Mouse (Mus musculus) MN1 (cell line): ENCODE results near the gene Fmnl2.
A peak's percentile ranks its signal among the peaks of the same experiment; 100 is the strongest.

Experiments
- DNase-seq: peaks from one replicate; pipeline ENCODE4 v3.0.0-alpha.2; 2016; ENCODE audit warnings: low spot score

The Fmnl2 gene

GRCm38 (mm10) chr2:53047031-53047430 lies 189.4 kb downstream of the Fmnl2 start:
- DNase-seq = no peak

DNA sequence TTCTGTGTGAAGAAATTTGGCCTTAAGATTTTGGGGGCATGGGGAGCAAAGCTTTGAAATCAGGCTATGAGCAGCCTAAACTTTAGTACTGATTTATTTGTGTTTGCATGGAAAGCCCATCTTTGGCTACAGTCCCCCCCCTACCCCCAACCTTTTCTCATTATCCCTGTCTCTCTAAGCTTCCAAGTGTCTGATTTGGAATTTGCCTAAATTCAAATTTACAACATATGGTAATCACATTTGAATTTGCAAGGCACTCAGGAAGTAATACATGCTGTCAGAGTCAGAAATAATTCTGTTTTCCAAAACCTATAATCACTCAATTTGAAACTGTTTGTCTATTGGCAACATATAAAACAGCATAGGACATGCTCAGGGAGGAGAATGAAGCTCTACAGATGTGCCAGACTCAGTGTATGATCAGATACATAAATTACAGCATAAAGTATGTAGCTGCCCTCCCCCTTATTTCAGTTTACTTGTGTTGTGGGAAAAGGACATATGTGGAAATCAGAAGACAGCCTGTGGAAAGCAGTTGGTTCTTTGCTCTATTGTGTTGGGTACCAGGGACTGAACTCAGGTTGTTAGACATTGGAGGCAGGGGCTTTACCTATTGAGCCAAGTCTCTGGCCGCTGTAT lies 190.2 kb downstream of the Fmnl2 start:
- DNase-seq = no peak

DNA sequence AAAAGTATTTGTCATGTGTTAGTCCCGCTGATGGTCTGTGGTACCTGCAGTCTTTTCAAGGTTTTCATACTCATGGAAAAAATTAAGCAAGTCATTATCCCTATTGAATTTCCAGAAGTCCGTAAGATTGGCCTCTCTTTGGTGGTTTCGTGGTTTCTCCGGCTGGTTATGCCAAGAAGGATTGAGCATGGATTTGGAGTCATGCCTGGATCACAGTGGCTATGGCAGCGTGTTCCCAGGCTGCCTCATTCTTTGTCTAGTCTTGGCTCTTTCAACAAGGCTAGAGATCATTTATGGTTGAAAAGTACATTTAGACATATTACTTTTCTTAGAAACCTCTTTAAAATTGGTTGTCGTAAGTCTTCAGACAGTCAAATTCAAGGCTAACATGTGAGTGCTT lies 192.7 kb downstream of the Fmnl2 start:
- DNase-seq = no peak

DNA sequence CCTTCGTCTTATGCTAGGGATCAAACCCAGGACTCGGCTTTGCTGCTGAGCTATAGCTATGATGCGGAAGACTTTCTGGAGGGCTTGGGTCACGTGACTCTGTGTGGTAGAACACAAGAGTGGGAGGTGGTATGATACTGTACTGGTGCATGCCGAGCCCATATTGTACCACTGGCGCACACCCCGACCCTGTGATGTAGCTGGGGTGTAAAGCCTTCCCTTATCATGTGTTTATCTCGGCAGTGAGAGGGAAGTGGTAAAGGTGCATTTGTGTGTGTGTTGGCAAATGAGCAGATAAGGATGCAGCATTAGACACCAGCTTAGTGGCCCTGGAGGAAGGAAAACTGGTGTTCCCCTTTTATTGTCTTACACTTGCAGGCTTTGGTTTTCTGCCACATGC lies 193.8 kb downstream of the Fmnl2 start:
- no peak for DNase-seq

DNA sequence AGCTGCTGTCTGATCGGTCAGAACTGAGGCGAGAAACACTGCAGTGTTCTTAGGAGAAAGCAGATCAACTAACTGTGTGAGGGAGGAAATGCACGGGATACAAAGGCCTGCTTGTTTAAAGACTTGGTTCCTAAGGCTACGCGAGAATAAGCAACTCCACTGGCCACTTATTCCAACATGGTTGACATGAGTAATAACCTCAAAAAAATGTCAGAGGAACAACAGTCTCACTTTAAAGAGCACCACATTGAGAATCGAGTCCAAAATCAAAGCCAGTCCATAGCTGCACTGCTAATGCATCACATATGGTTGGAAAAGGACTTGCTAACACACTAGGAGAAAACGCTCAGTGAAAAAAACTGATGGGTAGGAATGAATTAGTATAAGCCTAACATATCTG lies 196.1 kb downstream of the Fmnl2 start:
- DNase-seq = no peak

DNA sequence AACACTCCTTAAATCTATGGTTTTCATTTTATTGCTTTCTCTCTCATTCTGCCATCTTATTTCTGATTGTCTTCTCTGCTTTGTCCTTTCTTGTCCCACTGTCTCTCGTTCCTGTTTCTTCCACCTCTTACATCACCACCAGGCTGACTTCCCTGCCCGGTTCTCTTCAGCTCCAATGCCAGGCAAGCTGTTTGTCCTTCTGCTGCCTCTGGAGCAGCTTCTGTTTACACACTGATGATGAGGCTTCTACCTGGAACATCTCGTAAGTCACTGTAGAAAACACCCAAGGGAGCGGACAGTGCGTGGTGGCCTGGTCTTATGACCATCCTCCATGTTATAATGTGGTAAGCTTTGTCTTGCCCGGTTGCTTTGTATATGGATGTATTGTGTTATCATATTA lies 198.9 kb downstream of the Fmnl2 start:
- DNase-seq = no peak

GRCm38 (mm10) chr2:53057291-53057690 lies 199.6 kb downstream of the Fmnl2 start:
- no peak for DNase-seq

- DNase-seq = no peak
Observed at GRCm38 (mm10) chr2:53061363-53062000, 203.8 kb downstream of the Fmnl2 start.

DNA sequence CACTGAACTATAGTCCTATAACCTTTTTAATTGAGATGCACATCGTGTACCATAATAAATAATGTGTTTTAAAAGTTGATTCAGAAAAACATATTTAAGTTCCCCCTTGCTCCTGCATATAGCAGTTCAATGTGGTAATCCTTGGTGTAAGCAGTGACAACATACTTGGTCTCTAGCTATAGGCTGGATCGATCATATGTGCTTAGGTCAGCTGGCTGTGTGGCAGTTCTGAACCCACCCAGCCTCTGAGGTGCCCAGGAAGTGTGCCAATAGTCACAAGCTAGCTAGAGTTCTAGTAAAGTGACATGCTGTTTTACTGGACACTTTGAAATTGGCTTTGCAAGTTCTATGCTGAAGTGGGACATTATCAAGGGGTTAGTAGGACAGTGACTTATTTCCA lies 209.3 kb downstream of the Fmnl2 start:
- no peak for DNase-seq

DNA sequence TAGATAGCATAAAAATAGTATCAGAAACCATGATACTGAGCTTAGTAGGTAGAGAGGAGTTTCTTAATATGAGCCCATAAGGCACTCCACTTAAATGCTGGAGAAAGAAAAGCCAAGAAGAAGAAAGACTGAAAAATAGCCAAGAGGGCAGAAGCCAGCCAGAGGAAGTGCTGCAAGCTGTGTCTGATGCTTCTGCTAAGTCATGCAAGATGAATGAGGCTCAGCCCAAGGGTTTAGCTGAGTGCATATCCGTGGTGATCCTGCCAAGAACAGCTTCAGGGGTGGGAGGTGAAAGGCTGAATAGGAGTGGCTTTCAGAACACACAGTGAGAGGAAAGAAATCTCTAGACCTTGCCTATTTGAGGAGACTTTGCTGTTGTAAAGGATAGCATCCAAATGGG lies 212.9 kb downstream of the Fmnl2 start:
- no peak for DNase-seq

DNA sequence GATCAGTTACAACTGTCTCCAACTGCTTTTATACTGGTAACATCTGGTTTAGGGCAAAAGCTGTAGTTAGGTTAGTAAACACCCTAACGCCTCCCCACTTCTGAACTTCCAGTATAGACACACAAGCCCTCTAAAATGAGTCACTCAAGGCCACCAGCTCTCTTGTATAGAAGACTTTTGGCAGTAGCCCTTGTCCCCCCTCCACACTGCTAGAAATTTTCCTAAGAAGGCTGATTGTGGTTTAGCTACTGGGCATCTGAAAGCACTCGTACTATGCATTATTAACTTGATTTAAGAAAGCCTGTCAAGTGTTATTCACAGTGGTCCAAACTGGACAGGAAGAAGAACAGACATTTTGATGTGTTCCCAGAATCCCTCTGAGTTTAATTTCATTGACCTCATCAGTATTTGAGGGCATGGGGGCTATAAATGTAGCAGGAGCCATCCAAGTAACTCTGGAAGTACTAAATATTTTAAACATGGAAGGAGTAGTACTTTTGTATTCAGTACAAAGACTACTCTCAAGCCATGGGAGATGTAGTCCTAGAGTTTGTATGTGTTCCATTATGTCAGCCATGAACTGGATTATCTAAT lies 222.1 kb downstream of the Fmnl2 start:
- no peak for DNase-seq

DNA sequence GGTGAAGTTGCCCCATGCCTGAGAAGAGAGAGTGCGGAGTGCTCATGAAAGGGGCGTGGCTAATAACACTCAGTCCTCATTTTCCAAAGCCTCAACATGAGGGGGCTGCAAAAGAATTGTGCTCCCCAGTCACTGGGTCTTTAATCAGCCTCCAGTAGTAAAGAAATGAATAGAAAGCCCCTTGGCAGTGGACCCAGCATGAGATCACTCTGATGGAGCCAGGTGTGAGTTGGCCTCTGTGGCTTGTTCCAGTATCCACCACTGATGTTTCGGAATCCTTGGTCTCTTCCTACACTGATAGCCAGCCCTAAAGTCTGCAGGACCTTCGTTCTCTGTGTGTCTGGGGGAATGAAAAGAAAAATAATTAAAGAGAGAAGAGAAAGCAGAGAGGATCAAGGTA lies 224.4 kb downstream of the Fmnl2 start:
- DNase-seq = no peak

DNA sequence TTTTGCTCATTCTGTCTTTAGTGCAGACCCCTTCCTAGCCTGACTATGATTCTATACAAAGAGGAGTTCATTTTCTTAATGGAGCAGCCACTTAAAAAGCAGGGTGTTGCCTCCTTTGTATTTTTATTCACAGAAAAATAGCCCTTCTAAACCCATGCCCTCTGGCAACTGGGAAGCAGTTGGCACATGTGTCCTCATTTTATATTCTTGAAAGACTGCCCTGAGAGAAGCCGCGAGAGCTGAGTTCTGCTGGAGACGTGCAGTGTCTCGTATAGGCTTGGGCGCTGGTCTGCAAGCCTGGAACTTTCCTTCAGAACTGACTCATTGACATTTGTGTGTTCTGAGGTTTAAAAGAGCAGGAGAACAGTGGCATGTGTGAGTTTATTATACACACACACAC lies 224.8 kb downstream of the Fmnl2 start:
- DNase-seq = no peak

DNA sequence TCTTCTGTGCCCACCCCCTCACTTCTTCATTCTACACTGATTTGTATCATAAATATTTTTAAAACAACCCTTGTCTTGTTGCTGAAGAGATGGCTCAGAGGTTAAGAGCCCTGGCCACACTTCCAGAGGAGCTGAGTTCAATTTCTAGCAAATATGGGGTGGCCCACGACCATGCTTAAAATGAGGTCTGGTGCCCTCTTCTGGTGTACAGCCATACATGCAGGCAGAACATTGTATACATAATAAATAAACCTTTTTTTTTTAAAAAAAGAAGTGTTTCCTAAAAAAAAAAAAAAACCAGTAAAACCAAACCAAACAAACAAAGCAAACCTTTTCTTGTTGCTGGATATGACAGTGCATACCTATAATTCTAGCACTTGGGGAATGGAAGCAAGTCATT lies 225.6 kb downstream of the Fmnl2 start:
- DNase-seq = no peak

DNA sequence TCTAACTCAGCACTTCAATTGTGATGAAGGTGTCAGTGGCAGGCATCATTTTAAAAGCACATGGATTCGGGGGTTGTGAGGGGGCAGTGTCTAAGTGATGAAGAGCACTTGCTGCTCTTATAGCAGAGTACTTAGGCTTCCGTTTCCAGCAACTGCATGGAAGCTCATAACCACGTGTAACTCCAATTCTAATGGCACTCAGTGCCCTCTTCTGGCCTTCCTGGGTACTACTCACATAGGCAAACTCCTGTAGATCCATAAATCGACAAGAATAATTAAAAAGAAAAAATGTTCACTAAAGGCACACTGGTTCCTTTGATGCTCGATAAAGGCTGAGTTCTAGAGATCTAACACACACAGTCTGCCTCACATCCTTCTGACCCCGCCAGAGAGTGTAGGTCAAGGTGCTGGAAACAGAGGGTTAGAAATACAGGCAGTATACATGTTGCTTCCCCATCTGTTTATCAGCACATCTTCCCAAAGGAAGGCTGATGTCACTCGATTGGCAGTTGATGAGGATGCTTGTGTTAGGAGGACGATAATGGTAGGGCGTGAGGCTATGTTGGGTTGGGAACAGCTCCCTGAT lies 228.1 kb downstream of the Fmnl2 start:
- peak; percentile 64 for DNase-seq

DNA sequence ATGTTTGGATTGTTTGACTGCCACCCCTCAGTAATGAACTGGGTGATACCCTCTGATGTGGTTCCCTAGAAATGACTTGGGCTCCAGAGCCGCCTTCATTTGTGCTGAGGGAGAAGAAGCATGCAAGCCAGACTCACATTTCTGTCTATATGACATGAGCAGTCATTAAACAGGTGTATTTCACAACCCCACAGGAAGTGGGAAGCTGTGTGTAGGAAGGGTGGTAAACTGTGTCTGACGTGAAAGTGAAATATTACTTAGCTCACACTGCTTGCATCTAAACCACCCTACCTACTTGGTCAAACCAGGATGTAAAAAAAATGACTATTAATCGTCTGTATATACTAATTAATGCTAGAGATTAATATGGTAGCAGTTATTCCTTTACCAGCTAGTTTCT lies 231.1 kb downstream of the Fmnl2 start:
- no peak for DNase-seq

DNA sequence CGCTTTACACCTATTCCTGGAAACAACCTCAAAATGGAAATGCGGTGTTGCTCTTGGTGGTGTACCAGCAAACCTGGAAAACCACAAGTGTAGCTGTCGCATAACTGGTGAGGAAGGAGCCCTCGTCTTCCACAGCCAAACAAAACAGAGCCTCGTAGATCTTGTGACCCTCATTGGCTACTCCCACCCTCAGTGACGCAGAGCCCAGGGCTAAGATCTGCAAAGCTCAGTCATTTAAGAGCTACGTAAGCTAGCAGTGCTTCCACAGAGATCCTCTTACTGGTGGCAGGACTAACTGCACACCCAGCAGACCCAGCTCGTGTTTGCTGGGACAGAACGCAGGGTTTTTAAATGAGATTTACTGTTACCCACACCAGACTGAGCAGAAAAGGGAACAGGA lies 237.4 kb downstream of the Fmnl2 start:
- DNase-seq = no peak

DNA sequence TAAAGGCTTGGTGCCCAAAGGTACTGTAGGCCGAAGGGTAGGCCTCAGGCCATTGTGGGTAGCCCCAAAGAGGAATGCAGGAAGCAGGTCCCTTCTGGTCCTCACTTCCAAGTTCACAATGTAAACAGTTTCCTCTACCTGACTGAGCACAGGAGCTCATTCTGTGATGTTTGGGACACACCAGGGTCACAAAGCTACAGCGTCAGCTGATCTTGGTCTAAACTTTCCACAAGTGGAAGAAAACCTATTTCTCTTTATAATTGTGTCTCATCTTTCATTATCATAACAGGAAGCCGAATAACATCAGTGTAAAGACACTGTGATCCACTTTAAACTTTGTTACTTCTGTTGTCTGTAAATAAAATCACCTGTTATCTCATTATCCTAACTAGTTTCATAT lies 237.8 kb downstream of the Fmnl2 start:
- DNase-seq = no peak

DNA sequence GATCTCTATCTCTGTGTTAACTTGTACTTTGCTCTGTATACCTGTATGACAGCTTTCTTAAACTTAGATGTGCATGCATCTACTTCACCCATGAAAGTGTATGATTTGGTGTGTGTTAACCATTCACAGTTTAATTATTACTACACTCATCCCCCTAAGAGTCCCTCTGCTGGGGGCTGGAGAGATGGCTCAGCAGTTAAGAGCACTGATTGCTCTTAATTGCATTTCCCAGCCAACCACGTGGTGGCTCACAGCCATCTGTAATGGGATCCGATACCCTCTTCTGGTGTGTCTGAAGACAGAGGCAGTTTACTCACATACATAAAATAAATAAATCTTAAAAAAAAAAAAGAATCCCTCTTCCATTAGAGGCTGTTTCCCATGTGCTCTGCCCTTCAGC lies 242.4 kb downstream of the Fmnl2 start:
- DNase-seq = peak; percentile 22

- no peak for DNase-seq
Observed at GRCm38 (mm10) chr2:53101885-53102740, 244.5 kb downstream of the Fmnl2 start.

GRCm38 (mm10) chr2:53102901-53103300 lies 245.2 kb downstream of the Fmnl2 start:
- DNase-seq = no peak

GRCm38 (mm10) chr2:53105408-53105807 lies 247.7 kb downstream of the Fmnl2 start:
- no peak for DNase-seq

DNA sequence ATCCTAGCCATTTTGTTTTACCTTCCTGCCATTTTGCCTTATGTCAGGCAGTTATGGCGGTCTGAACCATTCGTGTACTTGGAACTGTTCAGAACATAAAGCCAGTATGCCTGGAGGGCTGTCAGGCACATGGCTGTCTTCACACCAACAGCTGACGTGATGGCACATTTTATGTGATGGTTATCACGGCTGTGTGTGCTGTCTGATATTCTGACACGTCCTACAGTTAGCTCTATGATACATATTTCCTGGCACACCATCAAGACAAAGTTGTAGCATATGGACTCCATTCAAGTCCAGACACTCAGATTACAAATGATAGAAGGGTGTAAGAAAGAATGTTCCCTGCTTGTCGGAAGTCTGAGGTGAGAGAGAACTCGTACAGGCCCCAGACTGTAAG lies 248.4 kb downstream of the Fmnl2 start:
- DNase-seq = no peak
